21 mouse cellular contexts compared by ENCODE assay signal in genomic region chr15:13274366-13275067, GRCm38 (mm10).
A peak's percentile ranks its signal among the peaks of the same experiment; 100 is the strongest.
DNase-seq lines count a peak whose midpoint lies in the region; ATAC-seq lines count a peak whose summit lies in the region.
"Had no signal": no experiment of that assay in that cellular context is flagged by ENCODE, and none has a peak within 500 bp of the region (broad histone marks: within the 10 kb centered on the region; RNA-seq: fewer than 3 reads in every experiment).

No protein-coding gene starts in this region.

- H3K4me3 ChIP-seq in kidney, embryonic 14.5 days (ENCODE audit: low read length) = no peak overlapping the region
- no peak overlapping the region for H3K4me3 ChIP-seq in kidney, embryonic 16.5 days (ENCODE audit: low read length)
- H3K4me3 ChIP-seq: embryonic facial prominence, embryonic 13.5 days; embryonic facial prominence, embryonic 15.5 days; erythroblast, embryonic 14.5 days; forebrain, embryonic 10.5 days; forebrain, embryonic 12.5 days had no signal

- DNase-seq in kidney, postnatal 10 days = no peak
- no peak for DNase-seq in kidney, adult 8-10 months
- DNase-seq: adrenal gland, adult 2 months; adrenal gland, postnatal 10 days; adrenal gland, postnatal 25 days; cerebellum, adult 11 months; cerebellum, adult 18-20 months; cerebellum, adult 8-10 months; cerebellum, adult 9-11 months; cerebellum, postnatal 14 days; cerebellum, postnatal 36 days; embryo, embryonic 11 days had no signal

- H3K9ac ChIP-seq in kidney, embryonic 14.5 days (ENCODE audit: low read depth, low read length) = no peak overlapping the region
- H3K9ac ChIP-seq in kidney, embryonic 16.5 days (replicated peaks; ENCODE audit: low read length) = no peak overlapping the region
- H3K9ac ChIP-seq: embryonic facial prominence, embryonic 13.5 days; embryonic facial prominence, embryonic 15.5 days; forebrain, embryonic 12.5 days had no signal

- no peaks in the 10 kb centered on the region for H3K27me3 ChIP-seq in kidney, embryonic 14.5 days (ENCODE audit: control insufficient read depth, insufficient read depth, low read length)
- no peaks in the 10 kb centered on the region for H3K27me3 ChIP-seq in kidney, embryonic 16.5 days (ENCODE audit: insufficient read depth, low read length)
- H3K27me3 ChIP-seq: embryonic facial prominence, embryonic 13.5 days; embryonic facial prominence, embryonic 15.5 days had no signal

- no peak overlapping the region for H3K4me2 ChIP-seq in kidney, embryonic 14.5 days (replicated peaks; ENCODE audit: low read depth, low read length)
- no peak overlapping the region for H3K4me2 ChIP-seq in kidney, embryonic 16.5 days (replicated peaks; ENCODE audit: low read depth, low read length)
- H3K4me2 ChIP-seq: embryonic facial prominence, embryonic 13.5 days; embryonic facial prominence, embryonic 15.5 days; forebrain, embryonic 12.5 days had no signal

- peaks cover 9% of the 10 kb centered on the region; the same call in 1 of the 2 replicates for H3K4me1 ChIP-seq in kidney, embryonic 14.5 days (ENCODE audit: control insufficient read depth, insufficient read depth, low read length)
- H3K4me1 ChIP-seq in kidney, embryonic 16.5 days (ENCODE audit: insufficient read depth, low read length) = peaks cover 11% of the 10 kb centered on the region; the same call in 1 of the 2 replicates
- H3K4me1 ChIP-seq: embryonic facial prominence, embryonic 13.5 days; embryonic facial prominence, embryonic 15.5 days had no signal

- WGBS in kidney, embryonic 14.5 days = 73% methylated on average over 5 of the region's 5 CpGs
- 67% methylated on average over 5 of the region's 5 CpGs for WGBS in kidney, embryonic 16.5 days

- 0 out of 2 replicates have a peak overlapping the region, but pooled peaks have one; percentile 37 for H3K27ac ChIP-seq in kidney, embryonic 14.5 days (ENCODE audit: low read depth, low read length)
- H3K27ac ChIP-seq in kidney, embryonic 16.5 days (ENCODE audit: low read length) = 0 out of 2 replicates have a peak overlapping the region, but pooled peaks have one; percentile 43
- H3K27ac ChIP-seq: embryonic facial prominence, embryonic 13.5 days; embryonic facial prominence, embryonic 15.5 days; forebrain, embryonic 10.5 days; forebrain, embryonic 12.5 days had no signal

- H3K9me3 ChIP-seq in kidney, embryonic 14.5 days (ENCODE audit: control insufficient read depth, low read length) = no peaks in the 10 kb centered on the region
- H3K9me3 ChIP-seq in kidney, embryonic 16.5 days (ENCODE audit: low read length) = no peaks in the 10 kb centered on the region
- H3K9me3 ChIP-seq: embryonic facial prominence, embryonic 13.5 days; embryonic facial prominence, embryonic 15.5 days; forebrain, embryonic 10.5 days; forebrain, embryonic 12.5 days had no signal

- H3K36me3 ChIP-seq in kidney, embryonic 14.5 days (ENCODE audit: control insufficient read depth, insufficient read depth, low read length) = no peaks in the 10 kb centered on the region
- no peaks in the 10 kb centered on the region for H3K36me3 ChIP-seq in kidney, embryonic 16.5 days (ENCODE audit: insufficient read depth, low read length)
- H3K36me3 ChIP-seq: embryonic facial prominence, embryonic 13.5 days; embryonic facial prominence, embryonic 15.5 days; forebrain, embryonic 10.5 days; forebrain, embryonic 12.5 days had no signal

- peak; percentile 77 for ATAC-seq in kidney, embryonic 14.5 days (ENCODE audit: low FRiP score, low TSS enrichment)
- peak; percentile 62 for ATAC-seq in kidney, embryonic 16.5 days (ENCODE audit: low FRiP score, low TSS enrichment)
- ATAC-seq: forebrain, embryonic 14.5 days; forebrain, embryonic 16.5 days had no signal
